Mouse (Mus musculus): Measurements from ENCODE around the gene BC030870.

DNA sequence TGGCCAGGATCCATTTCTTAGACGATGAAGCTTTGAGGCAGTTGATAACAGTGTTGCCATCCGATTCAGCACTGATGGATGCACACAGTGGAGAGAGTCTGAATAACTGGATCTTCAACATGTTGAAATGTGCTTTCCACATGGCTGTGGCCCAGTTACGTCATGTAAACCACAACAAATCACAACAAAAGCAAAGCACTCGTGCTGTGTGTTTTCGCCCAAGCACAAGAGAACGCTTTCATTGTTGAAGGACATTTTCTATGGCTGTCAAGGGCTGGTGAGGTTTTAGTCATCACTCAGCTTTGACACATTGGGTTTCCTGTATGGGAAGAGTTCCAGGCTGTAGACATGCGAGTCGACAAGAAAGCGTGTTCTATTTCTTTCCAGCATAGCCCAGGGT is 48.6 kb downstream of the BC030870 start:
- no peak for TF ChIP-seq CTCF (IDR thresholded peaks at IDR 0.05; ENCODE audit: low read depth)
- no peak for TF ChIP-seq EP300 (optimal IDR thresholded peaks at IDR 0.05)
